29 mouse cellular contexts compared by ENCODE assay signal in the genomic region with DNA sequence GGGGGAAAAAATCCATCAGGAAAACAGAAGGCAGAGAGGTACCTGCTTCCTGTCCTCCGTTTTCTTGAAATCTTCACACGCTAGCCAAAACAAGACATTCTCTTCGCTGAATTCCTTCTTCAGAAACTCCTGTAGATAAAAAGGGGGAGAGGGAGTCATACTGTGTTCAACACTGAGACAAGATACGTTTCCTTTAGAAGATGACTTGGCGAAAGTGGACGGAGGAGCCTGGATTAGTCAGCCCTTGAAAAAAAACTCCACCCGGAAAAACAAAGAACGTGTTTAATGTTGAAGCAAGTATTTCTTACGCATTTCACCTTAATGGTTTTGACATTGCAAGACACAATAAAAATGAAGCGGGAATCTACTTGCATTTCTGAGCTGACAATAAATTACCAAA. TPM values are rescaled to one million over a fixed set of nuclear protein-coding genes. Genes with fewer than 3 reads are reported as not detected.
DNase-seq lines count a peak whose midpoint lies in the region; ATAC-seq and TF ChIP-seq lines count a peak whose summit lies in the region.
"Had no signal": no experiment of that assay in that cellular context is flagged by ENCODE, and none has a peak within 500 bp of the region (broad histone marks: within the 10 kb centered on the region; RNA-seq: fewer than 3 reads in every experiment).

No protein-coding gene starts in this region.

- peaks cover 7% of the 10 kb centered on the region; the same call in 1 of the 2 replicates for H3K4me1 ChIP-seq in heart, embryonic 12.5 days (replicated peaks)
- H3K4me1 ChIP-seq in stomach, embryonic 14.5 days (ENCODE audit: control insufficient read depth, insufficient read depth, low read length): 0 out of 2 replicates have a peak, but pooled peaks cover 3% of the 10 kb centered on the region
- no peaks in the 10 kb centered on the region for H3K4me1 ChIP-seq in stomach, postnatal 0 days (replicated peaks; ENCODE audit: control insufficient read depth, insufficient read depth)
- peaks cover 27% of the 10 kb centered on the region for H3K4me1 ChIP-seq in liver, embryonic 16.5 days (ENCODE audit: control insufficient read depth, low read depth, low read length)
- H3K4me1 ChIP-seq: embryonic facial prominence, embryonic 15.5 days; limb, embryonic 12.5 days; midbrain, embryonic 10.5 days; midbrain, embryonic 15.5 days had no signal

- no peak for TF ChIP-seq CTCF in stomach, postnatal 0 days (IDR thresholded peaks at IDR 0.05; ENCODE audit: low read depth)

- H3K9ac ChIP-seq in heart, embryonic 12.5 days: no peak overlapping the region
- no peak overlapping the region for H3K9ac ChIP-seq in stomach, embryonic 14.5 days (replicated peaks; ENCODE audit: low read depth, low read length)
- no peak overlapping the region for H3K9ac ChIP-seq in stomach, postnatal 0 days (ENCODE audit: low read length)
- no peak overlapping the region for H3K9ac ChIP-seq in liver, embryonic 16.5 days (ENCODE audit: low read depth, low read length)
- H3K9ac ChIP-seq: embryonic facial prominence, embryonic 15.5 days; heart, embryonic 13.5 days; hindbrain, embryonic 14.5 days; limb, embryonic 12.5 days; midbrain, embryonic 15.5 days had no signal

- TF ChIP-seq EP300 in stomach, postnatal 0 days (optimal IDR thresholded peaks at IDR 0.05): no peak

- no peak overlapping the region for H3K27ac ChIP-seq in heart, embryonic 12.5 days (ENCODE audit: poor library complexity, severe bottlenecking)
- H3K27ac ChIP-seq in stomach, embryonic 14.5 days (ENCODE audit: low read length): no peak overlapping the region
- no peak overlapping the region for H3K27ac ChIP-seq in stomach, postnatal 0 days (replicated peaks)
- H3K27ac ChIP-seq in liver, embryonic 16.5 days (ENCODE audit: low read length): no peak overlapping the region
- H3K27ac ChIP-seq: embryonic facial prominence, embryonic 10.5 days; embryonic facial prominence, embryonic 15.5 days; gastrocnemius, adult 2 months; heart, adult 2 months; heart, embryonic 13.5 days; hindbrain, embryonic 14.5 days; layer of hippocampus, adult 2 months; left cerebral cortex, adult 2 months; limb, embryonic 12.5 days; macrophage; midbrain, embryonic 10.5 days; midbrain, embryonic 15.5 days had no signal

- 55% methylated on average over 10 of the region's 10 CpGs for WGBS in heart, embryonic 12.5 days
- 18% methylated on average over 10 of the region's 10 CpGs for WGBS in stomach, embryonic 14.5 days
- 23% methylated on average over 10 of the region's 10 CpGs for WGBS in stomach, postnatal 0 days
- WGBS in liver, embryonic 16.5 days (ENCODE audit: insufficient replicate concordance): 34% methylated on average over 10 of the region's 10 CpGs

- no peak overlapping the region for H3K4me3 ChIP-seq in heart, embryonic 12.5 days
- H3K4me3 ChIP-seq in stomach, embryonic 14.5 days (ENCODE audit: low read depth, low read length): no peak overlapping the region
- no peak overlapping the region for H3K4me3 ChIP-seq in stomach, postnatal 0 days (ENCODE audit: low read depth, low read length)
- no peak overlapping the region for H3K4me3 ChIP-seq in liver, embryonic 16.5 days (ENCODE audit: low read depth, low read length)
- H3K4me3 ChIP-seq: embryonic facial prominence, embryonic 10.5 days; embryonic facial prominence, embryonic 15.5 days; gastrocnemius, adult 2 months; heart, adult 2 months; heart, embryonic 13.5 days; layer of hippocampus, adult 2 months; left cerebral cortex, adult 2 months; limb, embryonic 12.5 days; midbrain, embryonic 10.5 days; midbrain, embryonic 15.5 days had no signal

- peaks cover 10% of the 10 kb centered on the region; the same call in 1 of the 2 replicates for H3K36me3 ChIP-seq in heart, embryonic 12.5 days
- no peaks in the 10 kb centered on the region for H3K36me3 ChIP-seq in stomach, embryonic 14.5 days (ENCODE audit: control insufficient read depth, insufficient read depth, low read length)
- no peaks in the 10 kb centered on the region for H3K36me3 ChIP-seq in stomach, postnatal 0 days (ENCODE audit: control insufficient read depth, insufficient read depth, low read length)
- peaks cover 8% of the 10 kb centered on the region; the same call in 1 of the 2 replicates for H3K36me3 ChIP-seq in liver, embryonic 16.5 days (ENCODE audit: control insufficient read depth, insufficient read depth)
- H3K36me3 ChIP-seq: embryonic facial prominence, embryonic 10.5 days; embryonic facial prominence, embryonic 15.5 days; limb, embryonic 12.5 days; midbrain, embryonic 10.5 days; midbrain, embryonic 15.5 days had no signal

- H3K4me2 ChIP-seq in heart, embryonic 12.5 days: no peak overlapping the region
- 0 out of 2 replicates have a peak overlapping the region, but pooled peaks have one; percentile 3 for H3K4me2 ChIP-seq in stomach, embryonic 14.5 days (replicated peaks; ENCODE audit: low read depth, low read length)
- no peak overlapping the region for H3K4me2 ChIP-seq in stomach, postnatal 0 days (replicated peaks; ENCODE audit: low read depth)
- no peak overlapping the region for H3K4me2 ChIP-seq in liver, embryonic 16.5 days (ENCODE audit: low read depth, low read length)
- H3K4me2 ChIP-seq: embryonic facial prominence, embryonic 15.5 days; heart, embryonic 13.5 days; hindbrain, embryonic 14.5 days; limb, embryonic 12.5 days; midbrain, embryonic 15.5 days had no signal

- no peak for DNase-seq in heart, adult 11 months
- DNase-seq in stomach, postnatal 0 days (ENCODE audit: low spot score): no peak
- DNase-seq in MN1 (ENCODE audit: low spot score): no peak
- DNase-seq in adrenal gland, postnatal 25 days: no peak
- DNase-seq: cerebellum, adult 2 months; cerebellum, postnatal 14 days; gastrocnemius, adult 2 months; gastrocnemius, postnatal 36 days; heart, adult 2 months; heart, postnatal 10 days; kidney, adult 18-20 months; kidney, postnatal 36 days; lung, adult 18-20 months; spleen, adult 18-20 months had no signal

- no peaks in the 10 kb centered on the region for H3K27me3 ChIP-seq in heart, embryonic 12.5 days (replicated peaks)
- H3K27me3 ChIP-seq in stomach, embryonic 14.5 days (ENCODE audit: control insufficient read depth, insufficient read depth, low read length): no peaks in the 10 kb centered on the region
- no peaks in the 10 kb centered on the region for H3K27me3 ChIP-seq in stomach, postnatal 0 days (ENCODE audit: control insufficient read depth, insufficient read depth, low read length)
- no peaks in the 10 kb centered on the region for H3K27me3 ChIP-seq in liver, embryonic 16.5 days (ENCODE audit: control insufficient read depth, insufficient read depth, low read depth, low read length)
- H3K27me3 ChIP-seq: embryonic facial prominence, embryonic 15.5 days; heart, embryonic 13.5 days; limb, embryonic 12.5 days; midbrain, embryonic 15.5 days had no signal

- peaks cover 4% of the 10 kb centered on the region; the same call in 1 of the 2 replicates for H3K9me3 ChIP-seq in heart, embryonic 12.5 days (replicated peaks)
- H3K9me3 ChIP-seq in stomach, embryonic 14.5 days (ENCODE audit: control insufficient read depth, low read depth, low read length): no peaks in the 10 kb centered on the region
- H3K9me3 ChIP-seq in stomach, postnatal 0 days (ENCODE audit: control insufficient read depth, low read length): no peaks in the 10 kb centered on the region
- no peaks in the 10 kb centered on the region for H3K9me3 ChIP-seq in liver, embryonic 16.5 days (replicated peaks; ENCODE audit: control insufficient read depth, low read length)
- H3K9me3 ChIP-seq: embryonic facial prominence, embryonic 15.5 days; heart, embryonic 13.5 days; limb, embryonic 12.5 days; midbrain, embryonic 10.5 days; midbrain, embryonic 15.5 days had no signal

- peak; percentile 77; the same call in 1 of the 2 replicates for ATAC-seq in heart, embryonic 12.5 days (ENCODE audit: insufficient number of reproducible peaks, low FRiP score)
- no peak for ATAC-seq in stomach, embryonic 14.5 days (ENCODE audit: insufficient number of reproducible peaks, insufficient read depth, low FRiP score, low read depth)
- ATAC-seq in stomach, postnatal 0 days (ENCODE audit: low FRiP score, low TSS enrichment): no peak
- peak; percentile 36; the same call in 1 of the 2 replicates for ATAC-seq in liver, embryonic 16.5 days (ENCODE audit: low read depth)
- ATAC-seq: forebrain, embryonic 16.5 days; lung, postnatal 0 days; midbrain, embryonic 15.5 days had no signal

RNA-seq across cellular contexts. Expression of a gene that starts 15.4 kb away (rescaled TPM):
- polyA plus RNA-seq in heart, embryonic 12.5 days (2016; fragmentation: Nextera tagmentation; extraction: Ambion mirVana): 13.3 and 14.0 TPM in 2 replicates
- 32.6 TPM in 2 replicates for polyA plus RNA-seq in stomach, embryonic 14.5 days (2014; fragmentation: Nextera tagmentation; extraction: Ambion mirVana)
- polyA plus RNA-seq in stomach, postnatal 0 days (2015; fragmentation: Nextera tagmentation; extraction: Ambion mirVana): 24.5 and 28.9 TPM in 2 replicates
- 27.6 and 29.6 TPM in 2 replicates for polyA plus RNA-seq in liver, embryonic 16.5 days (2015; fragmentation: Nextera tagmentation; extraction: Ambion mirVana)
- 16.0 and 20.3 TPM in 2 replicates for total RNA-seq in adrenal gland, postnatal 25 days (2021)

RNA-seq across cellular contexts. Expression of a gene that starts 58.4 kb away (rescaled TPM):
- polyA plus RNA-seq in heart, embryonic 12.5 days (2016; fragmentation: Nextera tagmentation; extraction: Ambion mirVana): 20.6 and 21.9 TPM in 2 replicates
- 46.6 and 48.8 TPM in 2 replicates for polyA plus RNA-seq in stomach, embryonic 14.5 days (2014; fragmentation: Nextera tagmentation; extraction: Ambion mirVana)
- 12.5 and 13.1 TPM in 2 replicates for polyA plus RNA-seq in stomach, postnatal 0 days (2015; fragmentation: Nextera tagmentation; extraction: Ambion mirVana)
- polyA plus RNA-seq in liver, embryonic 16.5 days (2015; fragmentation: Nextera tagmentation; extraction: Ambion mirVana): 8.5 and 9.9 TPM in 2 replicates
- total RNA-seq in adrenal gland, postnatal 25 days (2021): 123 and 132 TPM in 2 replicates

Comparison
In these comparisons a context has a peak if more than half of its experiments do, and no peak if none do; other contexts are left out.
1. ATAC-seq: peak in heart, embryonic 12.5 days (single experiment) and liver, embryonic 16.5 days (single experiment); none in stomach, embryonic 14.5 days (single experiment) and stomach, postnatal 0 days (single experiment).